Mouse (Mus musculus) granulocyte monocyte progenitor cell, adult 5-6 weeks (primary cell): Measurements from ENCODE around the gene Vcp. TPM values are rescaled to one million over a fixed set of nuclear protein-coding genes. Genes with fewer than 3 reads are reported as not detected.

Source experiments
- ATAC-seq: replicated peaks from 2 replicates; pipeline ENCODE4 v1.8.0; 2016; ENCODE audit warnings: mild to moderate bottlenecking, moderate TSS enrichment, inconsistent platforms; ENCODE audit not compliant: poor library complexity, severe bottlenecking
- total RNA-seq, 2 experiments: library from RNA; stranded (forward) in 1 of 2; stranded (reverse) in 1 of 2; fragments of 200-712, 200-1000 nt in 1 of 2; fragments of >200 nt in 1 of 2; fragmentation: Nextera tagmentation in 1 of 2; gene quantifications; 2 replicates each; pipeline ENCODE4 v1.2.3; 2014 to 2017

The Vcp gene
- total RNA-seq, 2 experiments from 2014 or later: 209 to 303 TPM

DNA sequence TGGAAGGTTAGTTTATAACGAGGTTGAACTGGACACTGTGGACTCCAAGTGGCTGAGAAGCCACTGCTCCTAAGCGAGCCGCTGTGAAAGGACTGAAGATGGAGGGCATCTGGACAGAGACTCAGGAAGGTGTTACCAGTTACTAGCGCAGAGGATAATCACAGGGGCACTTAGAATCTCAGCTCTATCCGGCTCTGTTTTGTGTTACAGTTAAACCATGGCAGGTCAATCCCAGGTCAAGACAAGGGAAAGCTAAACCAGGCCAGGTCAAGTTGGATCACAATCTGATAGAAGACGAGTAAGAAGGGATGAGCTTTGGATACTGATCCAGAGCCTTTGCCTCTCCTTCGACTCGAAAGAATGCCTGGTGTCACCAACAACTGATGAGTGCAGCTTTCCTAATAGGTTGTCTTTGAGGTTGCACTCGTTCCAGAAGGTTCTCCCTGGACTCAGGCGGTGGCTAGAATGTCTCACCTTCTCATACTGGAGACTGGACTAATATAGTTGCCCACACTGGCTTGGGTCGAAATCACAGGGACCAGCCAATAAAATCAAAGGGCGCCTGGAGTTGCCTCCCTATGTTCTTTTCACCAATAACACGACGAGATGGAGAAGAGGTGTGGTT, 51.1 kb downstream of the Vcp start:
- ATAC-seq: no peak

GRCm38 (mm10) chr4:42948527-42948926, 51.8 kb downstream of the Vcp start:
- no peak for ATAC-seq

GRCm38 (mm10) chr4:42946733-42947290, 53.5 kb downstream of the Vcp start:
- ATAC-seq: peak; percentile 29

DNA sequence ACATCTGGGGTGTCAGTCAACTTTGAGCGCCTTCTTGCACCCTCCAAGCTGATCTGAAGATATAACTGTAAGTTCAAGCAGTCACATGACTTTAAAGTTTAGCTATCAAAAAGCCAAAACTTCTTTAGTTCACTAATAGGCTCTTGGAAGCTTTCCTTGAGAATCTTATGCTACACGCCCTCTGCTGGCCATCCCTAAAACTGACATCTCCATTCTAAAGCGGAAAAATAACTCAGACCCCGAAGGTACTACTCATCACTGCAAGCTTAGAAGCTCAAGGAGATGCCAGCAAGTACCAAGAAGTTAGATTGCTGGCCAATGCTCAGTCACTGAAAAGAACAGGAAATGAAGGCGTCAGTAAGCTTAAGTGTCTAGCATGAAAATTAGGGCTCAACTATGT, 54.4 kb downstream of the Vcp start:
- no peak for ATAC-seq

GRCm38 (mm10) chr4:42945445-42945844, 54.9 kb downstream of the Vcp start:
- ATAC-seq: no peak

GRCm38 (mm10) chr4:42945043-42945442, 55.3 kb downstream of the Vcp start:
- ATAC-seq: no peak

GRCm38 (mm10) chr4:42944185-42944584, 56.1 kb downstream of the Vcp start:
- no peak for ATAC-seq

DNA sequence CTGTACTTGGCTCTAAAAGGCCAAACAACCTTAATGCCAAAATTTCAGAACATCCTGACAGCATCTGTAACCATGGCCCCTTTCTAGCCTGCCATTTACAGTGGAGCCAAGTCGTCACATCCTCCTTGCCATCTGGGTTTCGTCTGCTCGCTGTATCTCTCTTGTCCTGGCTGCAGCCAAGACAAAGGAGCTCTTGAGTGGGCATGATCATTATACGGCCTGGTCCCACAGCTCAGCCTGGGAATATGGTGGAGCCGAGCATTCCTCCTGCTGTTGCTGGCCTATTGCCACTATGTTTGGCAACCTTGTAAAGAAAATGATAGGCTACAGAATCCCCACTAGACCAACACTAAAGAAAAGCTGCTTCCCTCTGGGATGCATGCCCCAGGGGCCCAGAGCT, 57.0 kb downstream of the Vcp start:
- no peak for ATAC-seq

DNA sequence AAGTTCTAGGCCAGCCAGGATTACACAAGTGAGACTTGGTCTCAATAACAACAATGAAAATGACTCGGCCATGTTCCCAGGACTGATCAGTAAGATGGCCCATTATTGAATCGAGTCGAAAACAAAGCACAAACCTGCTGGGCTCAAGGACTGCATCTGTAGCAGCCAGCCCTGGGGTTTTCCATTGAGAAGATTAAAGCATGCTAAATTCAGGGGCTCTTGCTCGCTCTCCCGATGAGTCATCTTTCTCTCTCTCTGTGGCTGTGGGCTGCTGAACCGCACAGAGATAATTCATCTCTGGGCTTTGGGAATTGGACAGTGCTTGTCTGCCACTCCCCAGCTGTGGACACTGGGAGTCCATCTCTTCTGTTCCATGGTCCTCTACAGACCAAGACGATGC, 58.9 kb downstream of the Vcp start:
- no peak for ATAC-seq

- ATAC-seq: peak; percentile 97
These were observed 66.7 kb downstream of the Vcp start for GRCm38 (mm10) chr4:42933630-42934029.

DNA sequence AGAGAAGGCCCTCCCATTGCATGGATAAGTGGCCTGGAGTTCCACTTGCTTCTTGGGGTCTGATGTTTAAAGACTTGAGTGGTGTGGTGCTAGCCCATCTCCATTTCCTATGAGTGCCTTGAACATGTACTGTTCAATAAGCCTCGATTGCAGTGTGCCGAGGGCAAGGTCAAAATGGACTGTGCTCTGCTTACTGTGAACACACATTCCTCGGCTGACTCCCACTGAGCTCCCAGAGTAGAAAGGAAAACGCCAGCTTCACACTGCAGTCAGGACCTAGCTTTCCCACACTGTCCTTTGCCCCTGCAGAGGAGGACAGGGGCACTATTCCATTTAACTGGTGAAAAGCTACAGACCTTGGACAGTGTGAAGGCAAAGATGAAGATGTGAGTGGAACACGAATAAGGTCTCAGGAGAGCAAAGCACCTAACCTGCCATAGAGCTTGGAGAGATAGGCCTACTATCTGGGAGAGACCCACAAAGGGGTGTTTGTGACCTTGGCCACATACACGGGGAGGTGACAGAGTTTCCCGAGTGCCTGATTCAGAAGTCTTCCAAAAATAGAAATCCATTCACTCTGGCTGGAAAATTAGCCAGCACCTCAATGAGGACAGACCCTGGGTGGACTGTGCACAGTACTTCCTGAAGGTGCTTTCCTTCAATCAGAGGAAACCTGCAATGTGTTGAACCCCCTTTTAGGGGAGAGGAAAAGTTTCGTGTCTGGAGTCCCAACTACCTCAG, 67.9 kb downstream of the Vcp start:
- no peak for ATAC-seq

Other genes with a start within 250 kb of the Vcp start
- gene Ccl19, start 243.9 kb downstream of the Vcp start, total RNA-seq (2014; fragmentation: Nextera tagmentation): not detected in 2 replicates
- gene Ccl19, start 243.9 kb downstream of the Vcp start, total RNA-seq (2017): not detected in 2 replicates
- not detected in 2 replicates for gene Ccl21a, start 226.5 kb downstream of the Vcp start, total RNA-seq (2014; fragmentation: Nextera tagmentation)
- not detected in 2 replicates for gene Ccl21a, start 226.5 kb downstream of the Vcp start, total RNA-seq (2017)
- not detected in 2 replicates for gene Fam205a1, start 146.6 kb downstream of the Vcp start, total RNA-seq (2014; fragmentation: Nextera tagmentation)
- not detected in 2 replicates for gene Fam205a1, start 146.6 kb downstream of the Vcp start, total RNA-seq (2017)
- not detected in 2 replicates for gene Gm12394, start 143.7 kb downstream of the Vcp start, total RNA-seq (2014; fragmentation: Nextera tagmentation)
- not detected in 2 replicates for gene Gm12394, start 143.7 kb downstream of the Vcp start, total RNA-seq (2017)
- not detected in 2 replicates for gene Fam205c, start 126.3 kb downstream of the Vcp start, total RNA-seq (2014; fragmentation: Nextera tagmentation)
- gene Fam205c, start 126.3 kb downstream of the Vcp start, total RNA-seq (2017): not detected in 2 replicates
- gene Phf24, start 83.8 kb downstream of the Vcp start, total RNA-seq (2014; fragmentation: Nextera tagmentation): 0.11 and 0.21 TPM in 2 replicates
- gene Phf24, start 83.8 kb downstream of the Vcp start, total RNA-seq (2017): 0.04 and 1.0 TPM in 2 replicates
- 4.4 and 16.3 TPM in 2 replicates for gene Dnajb5, start 50.7 kb downstream of the Vcp start, total RNA-seq (2014; fragmentation: Nextera tagmentation)
- 1.0 and 1.1 TPM in 2 replicates for gene Dnajb5, start 50.7 kb downstream of the Vcp start, total RNA-seq (2017)
- not detected in 2 replicates for gene 1700022I11Rik, start 30.9 kb downstream of the Vcp start, total RNA-seq (2014; fragmentation: Nextera tagmentation)
- gene 1700022I11Rik, start 30.9 kb downstream of the Vcp start, total RNA-seq (2017): 0.22 and 0.57 TPM in 2 replicates
- 19.9 and 29.0 TPM in 2 replicates for gene Fancg, start 10.0 kb upstream of the Vcp start, total RNA-seq (2014; fragmentation: Nextera tagmentation)
- gene Fancg, start 10.0 kb upstream of the Vcp start, total RNA-seq (2017): 18.7 and 21.8 TPM in 2 replicates
- gene Pigo, start 25.3 kb upstream of the Vcp start, total RNA-seq (2014; fragmentation: Nextera tagmentation): 15.6 and 15.8 TPM in 2 replicates
- gene Pigo, start 25.3 kb upstream of the Vcp start, total RNA-seq (2017): 5.8 and 10.8 TPM in 2 replicates
- 140 and 178 TPM in 2 replicates for gene Stoml2, start 31.2 kb upstream of the Vcp start, total RNA-seq (2014; fragmentation: Nextera tagmentation)
- 130 and 143 TPM in 2 replicates for gene Stoml2, start 31.2 kb upstream of the Vcp start, total RNA-seq (2017)
- gene Fam214b, start 45.7 kb upstream of the Vcp start, total RNA-seq (2014; fragmentation: Nextera tagmentation): 2.9 and 5.1 TPM in 2 replicates
- gene Fam214b, start 45.7 kb upstream of the Vcp start, total RNA-seq (2017): 2.1 and 5.8 TPM in 2 replicates
- gene Unc13b, start 58.4 kb upstream of the Vcp start, total RNA-seq (2014; fragmentation: Nextera tagmentation): 0.13 TPM in 1 of 2 replicates, not detected in the other
- gene Unc13b, start 58.4 kb upstream of the Vcp start, total RNA-seq (2017): 0.52 and 0.57 TPM in 2 replicates